Mouse (Mus musculus): ENCODE data around the gene Rfx5.
"Not testable (repeated sequence)": the region's sequence is repeated elsewhere in the genome, so short reads cannot be mapped to it uniquely, and the experiment has no call there.

The Rfx5 gene

GRCm38 (mm10) chr3:94953764-94954616, at the start of gene Rfx5:
TSS of gene Rfx5 (plus strand) at chr3:94954075.
- DNase-seq (ENCODE audit: low spot score in 2 of 2), result peak; percentile 85 to 89

GRCm38 (mm10) chr3:94904759-94905158, 49.1 kb upstream of the Rfx5 start:
- not testable (repeated sequence) for DNase-seq (ENCODE audit: low spot score in 2 of 2)

GRCm38 (mm10) chr3:94906482-94906881, 47.4 kb upstream of the Rfx5 start:
- peak in 1 of 2 experiments; percentile 45 for DNase-seq (ENCODE audit: low spot score in 2 of 2)

DNA sequence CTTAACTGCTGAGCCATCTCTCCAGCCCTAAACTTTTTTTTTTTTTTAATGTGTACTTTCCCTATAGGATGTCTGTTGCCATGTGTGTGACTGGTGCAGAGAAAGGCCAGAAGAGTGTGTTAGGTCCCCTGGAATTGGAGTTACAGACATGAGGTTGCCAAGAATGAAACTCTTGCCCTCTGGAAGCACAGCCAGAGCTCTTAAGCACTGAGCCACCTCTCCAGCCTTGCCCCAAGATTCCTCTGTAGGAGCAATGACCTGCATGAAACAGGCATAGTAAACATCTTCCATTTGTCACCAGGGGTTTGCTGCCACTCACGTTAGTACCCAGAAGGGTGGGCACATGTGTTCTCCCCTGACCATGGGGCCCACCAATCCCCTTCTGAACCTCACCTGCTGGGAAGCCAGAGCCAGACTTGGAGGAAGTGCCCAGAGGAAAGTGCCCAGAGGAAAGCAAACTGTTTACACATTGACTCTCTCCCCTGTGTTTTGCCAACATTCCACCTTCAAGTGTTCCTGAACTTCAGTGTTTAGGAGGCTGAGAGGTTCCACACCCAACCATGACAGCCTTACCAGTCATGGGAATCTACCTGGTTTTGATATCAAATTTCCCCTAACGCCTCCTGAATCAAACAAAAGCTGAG, 42.7 kb upstream of the Rfx5 start:
- DNase-seq (ENCODE audit: low spot score in 2 of 2), result no peak

DNA sequence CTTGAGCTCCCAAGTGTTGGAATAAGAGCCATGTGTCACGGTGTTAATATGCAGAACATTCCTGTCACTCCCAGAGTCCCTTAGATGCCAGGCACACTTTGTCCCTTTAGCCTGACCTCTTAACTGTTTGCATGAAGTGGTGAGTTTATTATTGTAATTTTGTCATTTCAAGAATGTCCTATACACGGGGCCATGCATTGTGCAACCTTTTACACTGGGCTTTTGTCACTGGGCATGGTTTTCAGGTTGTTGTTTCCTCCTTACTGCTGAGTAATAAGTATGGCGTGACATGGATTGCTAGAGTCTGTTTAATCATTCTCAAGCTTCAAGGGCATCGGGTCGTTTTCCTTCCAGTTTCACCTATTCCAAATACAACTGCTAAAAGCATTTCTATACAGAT, 40.1 kb upstream of the Rfx5 start:
- no peak for DNase-seq (ENCODE audit: low spot score in 2 of 2)

DNA sequence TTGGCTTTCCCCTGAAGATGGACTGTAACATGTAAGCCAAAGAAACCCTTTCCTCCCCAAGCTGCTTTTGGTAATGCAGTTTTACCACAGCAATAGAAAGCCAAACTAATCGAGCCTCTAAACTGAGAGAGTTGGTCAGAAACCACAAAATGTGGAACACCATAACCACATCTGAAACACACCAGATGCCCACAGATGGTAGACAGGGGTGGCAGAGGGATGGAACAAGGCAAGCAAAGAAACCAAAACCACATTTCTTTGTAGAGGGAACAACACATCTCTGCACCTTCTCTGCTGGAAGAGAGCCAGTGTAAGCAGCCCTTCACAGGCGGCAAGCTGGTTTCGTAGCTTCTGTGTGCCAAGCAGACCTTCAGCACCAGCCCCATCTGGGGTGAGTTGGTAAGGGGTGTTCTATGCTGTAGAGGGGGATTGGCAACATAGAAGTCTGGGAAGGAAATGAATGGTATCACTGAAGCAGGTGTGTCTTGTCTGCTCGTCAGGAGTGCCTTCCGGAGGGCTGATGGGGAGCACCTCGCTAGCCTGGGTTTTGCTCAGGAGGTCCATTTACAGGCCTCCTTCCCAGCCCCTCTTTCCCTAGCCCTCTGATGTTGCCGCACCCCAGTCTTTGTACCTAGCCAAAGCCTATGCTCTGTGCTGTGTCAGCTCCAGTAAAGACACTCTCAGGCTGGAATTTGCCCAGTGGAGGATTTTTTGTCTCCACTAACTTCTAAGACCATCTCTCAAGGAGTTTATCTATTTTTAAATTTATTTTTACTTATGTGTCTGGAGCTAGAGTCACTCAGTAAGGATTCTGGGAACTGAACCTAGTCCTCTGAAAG, 37.8 kb upstream of the Rfx5 start:
- no peak for DNase-seq (ENCODE audit: low spot score in 2 of 2)

DNA sequence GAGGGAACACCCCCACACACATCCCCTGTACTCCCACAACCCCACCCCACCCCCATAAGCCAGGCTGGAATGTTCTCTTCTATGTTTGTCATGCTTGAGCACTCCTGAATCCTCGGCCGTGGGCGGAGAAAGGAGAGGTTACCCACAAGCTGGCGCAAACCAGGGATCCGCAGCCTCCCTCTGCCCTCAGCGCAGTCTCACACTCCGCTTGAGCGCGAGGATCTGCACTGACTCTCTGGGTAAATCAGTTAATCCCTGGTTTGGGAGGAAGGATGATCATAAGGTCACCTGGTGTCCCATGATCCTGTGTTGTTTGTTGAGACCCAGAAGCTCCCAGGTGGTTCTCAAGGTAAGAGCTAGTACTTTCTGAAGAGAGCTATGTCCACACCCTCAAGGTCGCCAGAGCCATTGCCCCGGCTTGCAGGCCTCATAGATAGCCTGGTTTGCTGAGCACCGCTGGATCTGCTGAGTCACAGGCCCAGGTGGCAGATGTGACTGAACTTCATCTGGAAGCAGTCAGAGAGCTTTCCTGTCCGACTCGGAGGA, 36.0 kb upstream of the Rfx5 start:
- peak; percentile 50 to 77 for DNase-seq (ENCODE audit: low spot score in 2 of 2)

DNA sequence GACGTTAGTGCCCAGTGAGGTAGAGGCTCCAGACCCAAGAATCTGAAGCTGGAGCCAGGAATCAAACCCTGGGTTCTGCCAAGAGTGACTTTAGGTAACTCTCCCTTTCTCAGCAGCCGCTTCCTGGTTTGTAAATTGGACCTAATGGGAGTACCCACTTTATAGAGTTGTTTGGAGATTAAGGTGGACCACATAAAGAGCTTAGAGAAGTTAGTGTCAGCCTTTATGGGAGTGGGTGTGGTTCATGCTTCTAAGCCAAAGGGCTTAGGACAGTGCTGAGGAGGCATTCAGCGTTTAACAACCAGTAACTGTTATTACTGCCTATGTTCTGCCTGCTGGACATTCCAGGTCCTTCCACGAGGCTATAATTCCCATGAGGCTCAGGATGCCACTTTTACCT, 35.0 kb upstream of the Rfx5 start:
- no peak for DNase-seq (ENCODE audit: low spot score in 2 of 2)

- DNase-seq (ENCODE audit: low spot score in 2 of 2), result no peak
These were observed 32.8 kb upstream of the Rfx5 start for GRCm38 (mm10) chr3:94921104-94921503.

DNA sequence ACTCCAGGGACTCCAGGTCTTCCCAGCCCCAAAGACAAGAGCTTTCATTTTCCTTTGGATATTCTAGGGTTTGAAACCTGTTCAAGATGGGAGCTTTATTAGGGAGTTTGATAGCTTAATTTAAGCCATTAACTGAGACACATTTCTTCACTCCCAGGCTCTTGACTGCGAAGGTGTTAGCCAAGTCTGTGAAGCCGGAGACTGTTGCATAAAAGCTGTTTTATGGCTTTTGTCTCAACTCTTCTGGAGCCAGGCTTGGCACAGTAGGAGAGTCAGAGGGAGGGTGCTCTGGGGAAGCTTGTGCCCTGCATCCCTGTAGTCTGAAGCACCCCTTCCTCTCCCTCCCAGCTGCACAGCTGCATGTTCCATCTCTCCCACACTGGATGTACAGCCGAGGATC, 31.5 kb upstream of the Rfx5 start:
- no peak for DNase-seq (ENCODE audit: low spot score in 2 of 2)

GRCm38 (mm10) chr3:94924688-94925087, 29.2 kb upstream of the Rfx5 start:
- DNase-seq (ENCODE audit: low spot score in 2 of 2), result no peak

DNA sequence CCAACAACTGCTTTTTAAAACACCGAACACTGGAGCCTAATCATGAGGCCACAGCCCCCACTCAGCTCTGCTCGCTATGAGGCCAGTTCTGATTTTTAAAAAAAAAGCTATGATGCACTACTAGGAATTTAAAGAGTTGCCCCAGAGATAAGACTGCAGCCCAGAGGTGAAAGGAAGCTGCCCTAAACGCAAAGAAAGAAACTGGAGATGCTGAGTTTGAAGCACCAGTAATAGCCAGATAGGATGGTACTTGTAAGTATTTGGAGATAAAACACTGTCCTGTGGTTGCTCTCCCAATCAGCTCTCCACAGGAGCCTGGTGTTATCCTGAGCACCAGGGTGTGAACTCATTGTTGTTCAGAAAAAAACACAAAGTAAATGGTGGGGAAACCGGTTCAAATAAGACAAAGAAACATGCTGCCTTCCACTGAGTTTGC, 27.6 kb upstream of the Rfx5 start:
- not testable (repeated sequence) for DNase-seq (ENCODE audit: low spot score in 2 of 2)

DNA sequence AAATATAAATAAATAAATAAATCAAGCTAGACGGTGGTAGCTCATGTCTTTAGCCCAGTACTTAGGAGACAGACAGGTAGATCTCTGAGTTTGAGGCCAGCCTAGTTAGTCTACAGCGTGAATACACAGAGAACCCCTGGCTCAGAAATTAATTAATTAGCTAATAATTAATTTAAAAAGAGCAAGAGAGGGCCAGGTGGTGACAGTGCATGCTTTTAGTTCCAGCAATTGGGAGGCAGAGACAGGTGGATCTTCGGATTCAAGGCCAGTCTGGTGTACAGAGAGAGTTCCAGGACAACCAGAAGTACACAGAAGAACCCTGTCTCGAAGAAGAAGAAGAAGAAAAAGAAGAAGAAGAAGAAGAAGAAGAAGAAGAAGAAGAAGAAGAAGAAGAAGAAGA, 24.9 kb upstream of the Rfx5 start:
- not testable (repeated sequence) for DNase-seq (ENCODE audit: low spot score in 2 of 2)

- DNase-seq (ENCODE audit: low spot score in 2 of 2), result not testable (repeated sequence)
These were observed 23.2 kb upstream of the Rfx5 start for GRCm38 (mm10) chr3:94930386-94931266.

DNA sequence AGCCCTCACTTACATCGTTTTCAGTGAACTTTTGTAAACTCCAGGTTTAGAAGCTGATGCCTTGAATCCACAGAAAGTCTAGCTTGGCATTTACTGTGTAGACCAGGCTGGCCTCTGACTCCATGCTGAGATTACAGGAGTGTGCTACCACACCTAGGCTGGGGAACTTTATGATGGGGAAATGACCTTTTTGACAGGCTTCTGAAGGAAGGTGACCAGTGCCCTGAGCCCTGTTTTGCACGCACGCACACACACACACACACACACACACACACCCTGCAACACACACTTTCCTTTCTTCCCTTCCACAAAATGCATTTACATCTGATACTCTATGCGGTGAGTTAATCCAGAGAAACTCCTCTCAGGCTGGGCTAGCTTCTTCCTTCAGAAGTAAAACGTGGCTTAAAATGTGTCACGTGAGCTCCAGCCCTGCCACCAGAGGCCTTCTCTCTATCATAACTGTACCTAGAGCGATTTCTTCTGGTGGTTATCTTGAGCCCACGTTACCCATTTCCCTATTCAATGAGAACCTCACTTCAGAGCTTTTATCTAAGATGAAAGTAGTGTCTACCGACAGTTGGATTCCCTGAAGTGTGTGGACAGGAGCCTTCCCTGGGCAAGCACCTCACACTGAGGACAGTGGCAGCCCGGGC, 22.3 kb upstream of the Rfx5 start:
- DNase-seq (ENCODE audit: low spot score in 2 of 2), result not testable (repeated sequence)

DNA sequence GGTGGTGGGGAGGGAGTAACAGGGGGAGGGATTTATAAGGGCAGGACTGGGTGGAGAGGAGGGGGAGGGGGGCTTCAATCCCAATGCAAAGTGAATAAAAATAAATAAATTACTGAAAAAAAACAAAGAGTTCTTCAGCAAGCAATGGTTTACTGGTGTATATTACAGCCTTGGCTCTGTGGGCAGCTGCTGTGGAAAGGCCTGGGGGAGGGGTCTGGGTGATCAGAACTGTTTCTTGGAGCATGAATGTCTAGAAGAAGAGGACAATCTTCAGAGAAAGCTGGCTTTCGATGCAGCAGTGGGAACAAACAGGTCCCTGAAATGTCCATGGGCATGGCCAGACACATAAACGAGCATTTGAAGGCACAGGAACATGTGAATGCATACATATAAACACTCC, 21.6 kb upstream of the Rfx5 start:
- not testable (repeated sequence) for DNase-seq (ENCODE audit: low spot score in 2 of 2)

DNA sequence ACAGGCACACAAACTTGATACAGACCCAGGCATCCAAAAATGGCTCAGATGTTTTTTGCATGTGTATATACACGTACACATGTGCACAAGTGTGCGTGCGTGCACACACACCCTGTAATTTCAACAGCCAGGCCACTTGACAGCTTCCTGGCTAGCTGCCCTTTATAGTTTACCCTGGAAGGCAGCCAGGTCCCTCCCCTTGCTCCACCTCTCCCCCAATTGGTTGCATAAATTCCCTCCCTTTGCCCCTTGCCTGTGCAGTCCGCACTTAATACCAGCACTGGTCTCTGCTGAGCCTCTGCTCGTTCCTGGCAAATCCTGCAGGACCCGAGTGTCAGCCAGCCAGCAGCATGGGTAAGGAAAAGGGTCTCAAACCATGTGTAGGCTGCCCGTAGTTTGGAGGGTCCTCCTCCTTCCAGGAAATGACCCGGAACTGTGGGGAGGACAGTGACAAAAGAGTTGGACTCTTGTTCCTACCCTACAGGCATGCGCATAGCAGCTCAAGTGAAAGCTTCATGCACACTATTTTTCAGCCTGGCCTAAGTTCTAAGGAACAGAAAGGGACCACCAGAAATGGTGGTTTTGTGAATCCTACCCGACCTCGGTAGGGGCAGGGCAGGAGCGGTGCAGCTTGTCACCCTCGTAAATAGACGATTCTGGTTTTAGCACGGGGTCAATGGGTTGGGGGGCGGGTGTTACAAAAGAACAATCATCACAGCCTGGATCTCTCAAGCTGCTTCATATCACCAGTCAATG, 20.9 kb upstream of the Rfx5 start, which contains the start of gene Selenbp1:
Selenbp1 (plus strand) TSS at position 248 of the 756 bp plus-strand sequence.
- peak; percentile 84 to 86 for DNase-seq (ENCODE audit: low spot score in 2 of 2)

- DNase-seq (ENCODE audit: low spot score in 2 of 2), result not testable (repeated sequence)
These were observed 20.3 kb upstream of the Rfx5 start for GRCm38 (mm10) chr3:94933604-94934003.

DNA sequence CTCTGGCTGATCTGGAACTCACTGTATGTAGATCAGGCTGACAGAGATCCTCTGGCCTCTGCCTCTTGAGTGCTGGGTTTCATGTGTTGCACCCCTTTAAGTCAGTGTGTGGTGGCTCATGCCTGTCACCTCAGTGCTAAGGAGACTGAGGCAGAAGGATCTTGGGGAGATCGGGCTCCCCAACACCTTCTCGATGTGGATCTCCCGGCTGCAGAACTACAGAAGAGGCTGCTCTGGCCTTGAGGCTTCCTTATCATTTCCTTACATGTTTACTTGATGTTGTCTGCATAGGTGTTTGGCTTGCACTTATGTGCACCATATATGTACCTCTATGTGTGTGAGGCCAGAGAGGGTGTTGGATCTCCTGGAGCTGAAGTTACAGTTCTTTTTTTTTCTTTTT, 19.3 kb upstream of the Rfx5 start:
- not testable (repeated sequence) for DNase-seq (ENCODE audit: low spot score in 2 of 2)

All from spleen, postnatal 10 days (tissue).